Mouse (Mus musculus) limb, embryonic 13.5 days (tissue): ENCODE measurements around the gene Tmem145. TPM values are rescaled to one million over a fixed set of nuclear protein-coding genes. Genes with fewer than 3 reads are reported as not detected.
A peak's percentile ranks its signal among the peaks of the same experiment; 100 is the strongest.

Source experiments
- ATAC-seq: fragments of 200-750 bp; cut with Nextera tagmentation; 2 replicates; pipeline ENCODE4 v1.8.0; 2017; ENCODE audit warnings: low read depth, moderate number of reproducible peaks, moderate TSS enrichment; ENCODE audit not compliant: low FRiP score
- H3K27ac ChIP-seq: fragments of 300-500 bp; sonication (generic); 2 replicates; pipeline ENCODE4 v1.5.1; 2015; ENCODE audit warnings: inconsistent platforms, mild to moderate bottlenecking, moderate library complexity
- H3K27me3 ChIP-seq: fragments of 300-500 bp; sonication (generic); 2 replicates; pipeline ENCODE4 v1.6.1; 2015; ENCODE audit warnings: mild to moderate bottlenecking, inconsistent platforms
- H3K36me3 ChIP-seq: fragments of 300-500 bp; sonication (generic); 2 replicates; pipeline ENCODE4 v1.6.1; 2015; ENCODE audit warnings: inconsistent platforms, mild to moderate bottlenecking, moderate library complexity
- H3K4me1 ChIP-seq: fragments of 300-500 bp; sonication (generic); 2 replicates; pipeline ENCODE4 v1.6.1; 2015; ENCODE audit warnings: inconsistent platforms
- H3K4me2 ChIP-seq: fragments of 300-500 bp; sonication (generic); replicated peaks from 2 replicates; pipeline ENCODE4 v1.6.1; 2015; ENCODE audit warnings: inconsistent platforms, mild to moderate bottlenecking, moderate library complexity
- H3K4me3 ChIP-seq: fragments of 300-500 bp; sonication (generic); 2 replicates; pipeline ENCODE4 v1.5.1; 2015; ENCODE audit warnings: moderate library complexity, mild to moderate bottlenecking, inconsistent platforms
- H3K9ac ChIP-seq: fragments of 300-500 bp; sonication (generic); 2 replicates; pipeline ENCODE4 v1.6.1; 2015; ENCODE audit warnings: mild to moderate bottlenecking, inconsistent platforms
- H3K9me3 ChIP-seq: fragments of 300-500 bp; sonication (generic); 2 replicates; pipeline ENCODE4 v1.6.1; 2016; ENCODE audit warnings: inconsistent platforms
- WGBS: fragments of 180-500 bp; shearing (Covaris S2); methylation state at CpG from one replicate; pipeline ENCODE4 v1.1.7; 2015; 5-methylcytosine and 5-hydroxymethylcytosine counted together
- polyA plus RNA-seq: library from polyadenylated mRNA; unstranded; fragments of >200 nt; fragmentation: Nextera tagmentation; extraction: Ambion mirVana; gene quantifications from 2 replicates; pipeline ENCODE4 v1.2.1, GENCODE M21; 2015

The Tmem145 gene
- polyA plus RNA-seq, 1 experiment from 2014 or later = 1.5 TPM

GRCm38 (mm10) chr7:25286989-25287388 is 18.9 kb upstream of the Tmem145 start:
- WGBS = 83% methylated on average over 8 of the region's 8 CpGs
- H3K9me3 ChIP-seq = no peaks in the 10 kb centered on the region
- H3K4me3 ChIP-seq = no peak overlapping the region
- H3K27me3 ChIP-seq = no peaks in the 10 kb centered on the region
- peaks cover 30% of the 10 kb centered on the region for H3K4me1 ChIP-seq
- no peak for ATAC-seq
- H3K4me2 ChIP-seq = no peak overlapping the region
- H3K27ac ChIP-seq = no peak overlapping the region
- H3K9ac ChIP-seq = no peak overlapping the region
- peaks cover 75% of the 10 kb centered on the region for H3K36me3 ChIP-seq

- H3K4me3 ChIP-seq = no peak overlapping the region
- WGBS = 95% methylated on average over 12 of the region's 12 CpGs
- H3K27ac ChIP-seq = no peak overlapping the region
- peaks cover 30% of the 10 kb centered on the region for H3K4me1 ChIP-seq
- peaks cover 85% of the 10 kb centered on the region for H3K36me3 ChIP-seq
- no peaks in the 10 kb centered on the region for H3K27me3 ChIP-seq
- ATAC-seq = no peak
- H3K9ac ChIP-seq = no peak overlapping the region
- no peak overlapping the region for H3K4me2 ChIP-seq
- H3K9me3 ChIP-seq = no peaks in the 10 kb centered on the region
Observed at GRCm38 (mm10) chr7:25288011-25288410, 17.9 kb upstream of the Tmem145 start.

GRCm38 (mm10) chr7:25288721-25289120 is 17.2 kb upstream of the Tmem145 start:
- H3K9me3 ChIP-seq = no peaks in the 10 kb centered on the region
- H3K4me2 ChIP-seq = no peak overlapping the region
- no peaks in the 10 kb centered on the region for H3K27me3 ChIP-seq
- H3K36me3 ChIP-seq = peaks cover 92% of the 10 kb centered on the region
- H3K27ac ChIP-seq = no peak overlapping the region
- H3K9ac ChIP-seq = no peak overlapping the region
- peaks cover 23% of the 10 kb centered on the region for H3K4me1 ChIP-seq
- no peak for ATAC-seq
- WGBS = 75% methylated on average over 3 of the region's 3 CpGs
- no peak overlapping the region for H3K4me3 ChIP-seq

GRCm38 (mm10) chr7:25289925-25290324 is 16.0 kb upstream of the Tmem145 start:
- H3K27me3 ChIP-seq = no peaks in the 10 kb centered on the region
- no peak overlapping the region for H3K4me3 ChIP-seq
- peaks cover 11% of the 10 kb centered on the region for H3K4me1 ChIP-seq
- no peak overlapping the region for H3K9ac ChIP-seq
- no peak for ATAC-seq
- no peak overlapping the region for H3K27ac ChIP-seq
- H3K36me3 ChIP-seq = peaks cover 100% of the 10 kb centered on the region
- 93% methylated on average over 3 of the region's 3 CpGs for WGBS
- no peaks in the 10 kb centered on the region for H3K9me3 ChIP-seq
- H3K4me2 ChIP-seq = no peak overlapping the region

- Histone ChIP-seq H3K4me1 (peaks cover 14% of the 10 kb centered on the region; the same call in 1 of the 2 replicates), H3K27ac (no peak overlapping the region), H3K4me2 (no peak overlapping the region), H3K4me3 (no peak overlapping the region), H3K9me3 (no peaks in the 10 kb centered on the region), H3K27me3 (no peaks in the 10 kb centered on the region), H3K36me3 (peaks cover 100% of the 10 kb centered on the region), H3K9ac (no peak overlapping the region; the same call in 1 of the 2 replicates)
- no peak for ATAC-seq
- WGBS = 95% methylated on average over 1 of the region's 1 CpGs
Observed at GRCm38 (mm10) chr7:25290463-25290862, 15.4 kb upstream of the Tmem145 start.

- Histone ChIP-seq H3K9ac (no peak overlapping the region; the same call in 1 of the 2 replicates), H3K27me3 (no peaks in the 10 kb centered on the region), H3K9me3 (no peaks in the 10 kb centered on the region), H3K4me3 (no peak overlapping the region), H3K4me1 (peaks cover 15% of the 10 kb centered on the region), H3K4me2 (no peak overlapping the region), H3K27ac (no peak overlapping the region), H3K36me3 (peaks cover 100% of the 10 kb centered on the region)
- WGBS = 78% methylated on average over 2 of the region's 2 CpGs
- ATAC-seq = no peak
Observed at GRCm38 (mm10) chr7:25290911-25291310, 15.0 kb upstream of the Tmem145 start.

GRCm38 (mm10) chr7:25292107-25292506 is 13.8 kb upstream of the Tmem145 start:
- H3K27ac ChIP-seq = no peak overlapping the region

GRCm38 (mm10) chr7:25293191-25293739 is 12.6 kb upstream of the Tmem145 start:
- Histone ChIP-seq H3K9ac (no peak overlapping the region), H3K4me1 (peaks cover 29% of the 10 kb centered on the region), H3K36me3 (peaks cover 80% of the 10 kb centered on the region), H3K4me3 (no peak overlapping the region), H3K27me3 (no peaks in the 10 kb centered on the region), H3K27ac (no peak overlapping the region), H3K9me3 (no peaks in the 10 kb centered on the region), H3K4me2 (no peak overlapping the region)
- no peak for ATAC-seq
- WGBS = 81% methylated on average over 10 of the region's 10 CpGs

More at GRCm38 (mm10) chr7:25292107-25292506, 13.8 kb upstream of the Tmem145 start:
- 74% methylated on average over 7 of the region's 7 CpGs for WGBS
- ATAC-seq = no peak
- Histone ChIP-seq H3K9me3 (no peaks in the 10 kb centered on the region), H3K4me2 (no peak overlapping the region), H3K27me3 (no peaks in the 10 kb centered on the region), H3K36me3 (peaks cover 91% of the 10 kb centered on the region), H3K4me1 (peaks cover 25% of the 10 kb centered on the region), H3K4me3 (no peak overlapping the region), H3K9ac (no peak overlapping the region)

- Histone ChIP-seq H3K9ac (no peak overlapping the region), H3K4me3 (no peak overlapping the region), H3K4me2 (no peak overlapping the region), H3K9me3 (no peaks in the 10 kb centered on the region), H3K27ac (peak overlapping the region; percentile 52; the same call in 1 of the 2 replicates), H3K36me3 (peaks cover 67% of the 10 kb centered on the region), H3K4me1 (peaks cover 34% of the 10 kb centered on the region), H3K27me3 (no peaks in the 10 kb centered on the region)
- ATAC-seq = no peak
- 90% methylated on average over 4 of the region's 4 CpGs for WGBS
Observed at GRCm38 (mm10) chr7:25294495-25294894, 11.4 kb upstream of the Tmem145 start.

- H3K36me3 ChIP-seq = peaks cover 61% of the 10 kb centered on the region
- H3K27me3 ChIP-seq = no peaks in the 10 kb centered on the region
- no peaks in the 10 kb centered on the region for H3K9me3 ChIP-seq
- H3K27ac ChIP-seq = no peak overlapping the region
- 86% methylated on average over 12 of the region's 12 CpGs for WGBS
- H3K4me2 ChIP-seq = no peak overlapping the region
- H3K9ac ChIP-seq = no peak overlapping the region
- peaks cover 34% of the 10 kb centered on the region for H3K4me1 ChIP-seq
- ATAC-seq = no peak
- H3K4me3 ChIP-seq = no peak overlapping the region
Observed at GRCm38 (mm10) chr7:25294960-25295722, 10.8 kb upstream of the Tmem145 start.

GRCm38 (mm10) chr7:25296945-25297453 is 8.9 kb upstream of the Tmem145 start:
- H3K9me3 ChIP-seq = no peaks in the 10 kb centered on the region
- peak overlapping the region; percentile 83 for H3K4me2 ChIP-seq
- peak; percentile 42 for ATAC-seq
- H3K36me3 ChIP-seq = peaks cover 42% of the 10 kb centered on the region
- H3K9ac ChIP-seq = peak overlapping the region; percentile 79
- no peaks in the 10 kb centered on the region for H3K27me3 ChIP-seq
- 1% methylated on average over 21 of the region's 21 CpGs for WGBS
- peak overlapping the region; percentile 97 for H3K27ac ChIP-seq
- H3K4me1 ChIP-seq = peaks cover 25% of the 10 kb centered on the region
- peak overlapping the region; percentile 63 for H3K4me3 ChIP-seq

- H3K27me3 ChIP-seq = no peaks in the 10 kb centered on the region
- H3K9ac ChIP-seq = peak within 1 kb of the TSS; percentile 79
- H3K9me3 ChIP-seq = no peaks in the 10 kb centered on the region
- peak within 1 kb of the TSS; percentile 97 for H3K27ac ChIP-seq
- WGBS = under 1% methylated on average over 52 of the region's 52 CpGs
- H3K4me3 ChIP-seq = peak within 1 kb of the TSS; percentile 63
- peaks cover 36% of the 10 kb centered on the region for H3K36me3 ChIP-seq
- ATAC-seq = peak; percentile 91
- peak within 1 kb of the TSS; percentile 83 for H3K4me2 ChIP-seq
- peaks cover 25% of the 10 kb centered on the region for H3K4me1 ChIP-seq
Observed at GRCm38 (mm10) chr7:25297454-25298325, 8.2 kb upstream of the Tmem145 start, which contains the start of gene Pafah1b3. Gene Pafah1b3, minus strand, starts transcription at chr7:25297986.
